Mouse (Mus musculus) ZHBTc4 (cell line): ENCODE results near the gene Olfr876.

ENCODE experiments used
- DNase-seq: peaks from one replicate; pipeline ENCODE4 v3.0.0-alpha.2; 2011; ENCODE audit warnings: low read depth, low spot score

Gene Olfr876

GRCm38 (mm10) chr9:37802731-37803130 is at the start of gene Olfr876:
Olfr876 (plus strand) TSS chr9:37803031.
- DNase-seq, result no peak

- DNase-seq, result peak; percentile 14
These were observed 41.1 kb upstream of the Olfr876 start for GRCm38 (mm10) chr9:37761728-37762127.

- DNase-seq, result peak; percentile 70
These were observed 40.3 kb upstream of the Olfr876 start for GRCm38 (mm10) chr9:37762541-37762940.

GRCm38 (mm10) chr9:37770661-37771060 is 32.2 kb upstream of the Olfr876 start:
- DNase-seq, result no peak

GRCm38 (mm10) chr9:37771759-37772158 is 31.1 kb upstream of the Olfr876 start, which contains the start of gene Olfr875:
Olfr875 (plus strand) TSS chr9:37771857.
- DNase-seq, result no peak

- peak; percentile 81 for DNase-seq
These were observed 20.0 kb upstream of the Olfr876 start for GRCm38 (mm10) chr9:37782766-37783260.

GRCm38 (mm10) chr9:37783394-37784387 is 19.1 kb upstream of the Olfr876 start:
- DNase-seq, result peak; percentile 68

- DNase-seq, result no peak
These were observed 16.4 kb upstream of the Olfr876 start for GRCm38 (mm10) chr9:37786411-37786810.

GRCm38 (mm10) chr9:37802055-37802454 is 776 bp upstream of the Olfr876 start:
- no peak for DNase-seq

- DNase-seq, result no peak
These were observed 4.4 kb downstream of the Olfr876 start for GRCm38 (mm10) chr9:37807235-37807634.

- DNase-seq, result no peak
These were observed 5.6 kb downstream of the Olfr876 start for GRCm38 (mm10) chr9:37808456-37808855.

- DNase-seq, result no peak
These were observed 6.1 kb downstream of the Olfr876 start for GRCm38 (mm10) chr9:37808976-37809375.

GRCm38 (mm10) chr9:37814696-37815095 is 11.9 kb downstream of the Olfr876 start:
- no peak for DNase-seq

GRCm38 (mm10) chr9:37829881-37830280 is 27.1 kb downstream of the Olfr876 start:
- DNase-seq, result no peak

- DNase-seq, result no peak
These were observed 30.5 kb downstream of the Olfr876 start for GRCm38 (mm10) chr9:37833341-37833740.

GRCm38 (mm10) chr9:37849267-37849666 is 46.4 kb downstream of the Olfr876 start:
- no peak for DNase-seq

GRCm38 (mm10) chr9:37853969-37854368 is 51.1 kb downstream of the Olfr876 start, which contains the start of gene Olfr877:
Olfr877 (plus strand) TSS chr9:37854269.
- DNase-seq, result no peak
